Mouse (Mus musculus) thymus, postnatal 10 days (tissue): ENCODE measurements around the gene Tysnd1.

Experiments
- DNase-seq, 2 experiments: peaks; one replicate each; pipeline ENCODE4 v3.0.0; 2021; ENCODE audit warnings: low spot score in 2 of 2

Tysnd1 gene

DNA sequence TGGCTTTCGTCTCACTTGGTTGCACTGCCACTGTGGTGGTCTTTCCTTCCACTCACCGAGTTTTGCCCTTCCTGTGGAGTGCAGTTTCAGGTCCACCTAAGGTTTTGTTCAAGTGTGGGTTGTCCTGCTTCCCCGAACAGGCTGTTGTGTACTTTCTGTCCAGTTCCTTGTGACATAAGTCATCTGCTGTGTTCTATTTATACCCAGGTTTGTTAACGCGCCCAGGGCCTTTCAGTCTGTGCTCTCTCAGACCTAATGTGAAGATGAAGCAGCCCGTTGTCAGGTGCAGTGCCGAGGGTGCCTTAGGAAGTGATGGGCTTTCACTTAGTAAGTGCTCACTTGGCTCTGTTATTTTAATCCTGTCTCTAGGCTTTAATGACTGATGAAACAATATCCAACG is 5.9 kb upstream of the Tysnd1 start:
- no peak for DNase-seq

DNA sequence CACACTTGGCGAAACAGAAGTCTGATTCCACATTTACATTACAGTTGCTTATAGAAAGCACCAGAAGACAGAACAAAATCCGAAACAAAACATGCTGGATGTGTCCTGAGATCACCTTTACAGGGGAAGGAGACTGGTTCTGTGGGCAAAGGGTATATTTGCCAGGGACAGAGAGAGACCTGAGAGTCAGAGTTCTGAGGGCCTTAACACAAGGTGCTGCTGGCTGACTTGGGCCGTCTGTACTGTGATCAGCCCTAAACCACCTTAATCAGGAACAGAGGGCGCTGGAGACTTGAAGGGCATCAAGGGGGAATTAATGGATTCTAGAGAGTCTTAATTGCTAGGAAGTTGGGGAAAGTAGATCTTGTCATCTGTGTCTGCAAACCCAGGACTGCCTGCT is 1.8 kb upstream of the Tysnd1 start:
- no peak for DNase-seq

DNA sequence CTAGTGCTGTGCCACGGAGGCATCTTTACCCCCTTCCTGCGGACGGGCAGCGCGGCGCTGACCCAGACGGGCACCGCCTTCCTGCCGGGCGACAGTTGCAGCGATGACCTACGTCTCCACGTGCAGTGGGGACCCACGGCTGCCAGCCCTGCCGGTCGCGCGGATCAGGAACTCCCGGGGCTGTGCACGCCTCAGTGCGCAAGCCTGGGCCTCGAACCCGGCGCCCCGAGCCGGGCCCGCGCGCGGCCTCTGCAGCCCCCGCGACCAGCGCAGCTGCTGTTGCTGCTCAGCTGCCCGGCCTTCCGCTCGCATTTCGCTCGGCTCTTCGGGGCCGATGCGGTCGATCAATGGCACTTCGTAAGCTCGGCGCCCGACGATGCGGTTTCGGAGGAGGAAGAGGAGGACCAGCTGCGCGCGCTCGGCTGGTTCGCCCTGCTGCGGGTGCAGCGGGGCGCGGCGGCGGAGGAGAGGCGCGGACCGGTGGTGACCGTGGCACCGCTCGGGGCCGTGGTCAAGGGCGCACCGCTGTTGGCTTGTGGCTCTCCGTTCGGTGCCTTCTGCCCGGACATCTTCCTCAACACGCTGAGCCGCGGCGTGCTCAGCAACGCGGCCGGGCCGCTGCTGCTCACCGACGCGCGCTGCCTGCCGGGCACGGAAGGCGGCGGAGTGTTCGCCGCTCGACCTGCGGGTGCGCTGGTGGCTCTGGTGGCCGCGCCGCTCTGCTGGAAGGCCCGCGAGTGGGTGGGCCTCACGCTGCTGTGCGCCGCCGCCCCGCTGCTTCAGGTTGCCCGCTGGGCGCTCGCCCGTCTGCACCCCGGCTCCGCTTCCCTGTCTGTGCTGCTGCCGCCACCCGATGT is 617 bp downstream of the Tysnd1 start:
- peak; percentile 18 to 37 for DNase-seq

DNA sequence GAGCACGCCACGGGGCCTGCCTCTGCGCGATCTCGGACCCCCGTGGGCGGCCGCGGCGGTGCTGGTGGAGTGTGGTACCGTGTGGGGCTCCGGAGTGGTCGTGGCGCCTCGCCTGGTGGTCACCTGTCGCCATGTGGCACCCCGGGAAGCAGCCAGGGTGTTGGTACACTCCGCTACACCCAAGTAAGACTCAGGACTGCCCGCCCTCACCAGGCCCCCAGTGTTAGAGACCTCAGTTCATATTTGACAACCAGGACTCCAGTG is 1.2 kb downstream of the Tysnd1 start:
- DNase-seq = no peak

DNA sequence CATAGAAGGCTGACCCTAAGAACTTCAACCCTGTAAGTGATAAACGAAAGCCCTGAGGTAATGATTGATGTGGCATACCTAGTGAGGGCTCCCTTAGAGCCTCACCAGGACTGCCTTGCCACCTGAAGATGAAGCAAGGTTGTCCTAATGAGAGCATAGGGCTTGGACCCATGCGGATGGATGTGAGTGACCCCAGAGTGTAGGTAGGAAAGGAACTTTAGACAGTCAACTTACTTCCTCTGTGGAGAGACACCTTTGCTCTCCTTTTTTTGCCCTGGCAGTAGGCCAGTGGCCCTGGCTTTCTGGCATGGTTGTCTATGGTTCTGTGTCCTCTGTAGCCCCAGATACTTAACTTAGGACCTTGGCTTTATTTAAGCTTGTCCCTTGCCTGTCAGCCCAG is 1.7 kb downstream of the Tysnd1 start:
- DNase-seq = no peak

DNA sequence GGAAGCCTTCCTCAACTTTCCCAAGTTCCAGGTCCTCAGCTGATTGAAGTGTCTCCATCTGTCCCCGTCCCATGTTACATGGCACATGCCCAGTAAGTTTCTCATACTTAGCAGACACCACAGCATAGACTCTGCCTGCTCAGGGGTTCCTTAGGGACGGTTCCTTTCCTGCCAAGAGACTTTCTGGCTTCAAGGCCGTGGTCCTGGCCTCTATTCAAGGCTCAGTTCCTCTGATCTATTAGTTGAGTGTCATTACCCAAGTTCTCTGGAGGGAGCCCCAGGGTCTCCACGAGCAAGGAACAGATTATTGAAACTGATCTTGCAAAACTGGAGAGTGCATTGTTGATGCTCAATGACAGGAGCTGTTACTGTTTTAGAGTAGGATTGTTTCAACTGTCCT is 9.3 kb downstream of the Tysnd1 start:
- no peak for DNase-seq

DNA sequence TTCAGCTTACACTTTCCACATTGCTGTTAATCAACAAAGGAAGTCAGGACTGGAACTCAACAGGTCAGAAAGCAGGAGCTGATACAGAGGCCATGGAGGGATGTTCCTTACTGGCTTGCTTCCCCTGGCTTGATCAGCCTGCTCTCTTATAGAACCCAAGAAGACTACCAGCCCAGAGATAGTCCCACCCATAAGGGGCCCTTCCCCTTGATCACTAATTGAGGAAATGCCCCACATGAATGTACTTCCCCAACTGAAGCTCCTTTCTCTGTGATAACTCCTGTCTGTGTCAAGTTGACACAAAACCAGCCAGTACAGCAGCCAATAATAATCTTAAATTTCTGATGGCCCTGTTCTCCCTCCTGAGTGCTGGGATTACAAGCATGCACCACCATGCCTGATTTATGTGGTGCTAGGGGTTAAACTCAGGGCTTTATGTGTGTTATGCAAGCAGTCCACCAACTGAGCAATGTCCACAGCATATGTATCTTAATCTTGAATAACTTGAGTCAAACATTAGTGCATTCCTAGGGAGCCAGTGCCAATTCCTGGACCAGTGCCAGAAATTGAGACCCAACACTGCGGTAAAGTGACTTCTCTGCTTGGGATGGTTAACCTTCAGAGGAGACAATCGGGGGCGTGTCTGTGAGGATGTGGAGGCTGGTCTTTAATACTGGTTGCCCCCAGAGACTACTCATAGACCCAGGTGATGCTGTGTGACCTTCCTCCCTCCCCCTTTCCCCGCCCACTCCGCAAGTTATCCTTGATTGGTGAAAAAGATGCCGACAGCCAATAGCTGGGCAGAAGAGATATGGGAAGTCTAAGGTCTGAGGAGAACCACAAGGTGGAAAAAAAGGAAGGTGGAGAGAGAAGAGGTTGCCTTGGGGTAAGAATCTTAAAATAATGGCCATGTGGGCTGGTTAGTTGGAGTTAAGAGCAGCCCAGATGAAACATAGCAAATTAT is 11.4 kb downstream of the Tysnd1 start:
- DNase-seq = no peak

DNA sequence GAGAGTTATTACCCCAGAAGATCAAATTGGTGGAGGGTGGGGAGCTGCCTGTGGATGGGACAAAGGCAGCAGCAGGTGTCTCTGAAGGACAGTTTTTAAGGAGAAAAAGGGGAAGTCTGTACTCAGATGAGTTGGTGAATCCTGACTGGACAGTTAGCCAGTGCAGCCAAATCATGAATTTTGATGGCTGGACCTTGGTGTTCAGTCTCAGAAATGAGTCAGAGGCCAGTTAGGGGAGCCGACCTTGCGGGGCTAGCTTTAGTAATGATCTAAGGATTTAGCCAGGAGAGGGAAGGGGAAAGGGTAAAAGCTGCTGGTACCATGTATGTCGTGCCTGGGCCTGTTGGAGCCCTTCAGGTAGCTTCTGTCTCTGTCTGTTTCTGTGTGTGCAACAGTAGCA is 18.3 kb downstream of the Tysnd1 start:
- no peak for DNase-seq

DNA sequence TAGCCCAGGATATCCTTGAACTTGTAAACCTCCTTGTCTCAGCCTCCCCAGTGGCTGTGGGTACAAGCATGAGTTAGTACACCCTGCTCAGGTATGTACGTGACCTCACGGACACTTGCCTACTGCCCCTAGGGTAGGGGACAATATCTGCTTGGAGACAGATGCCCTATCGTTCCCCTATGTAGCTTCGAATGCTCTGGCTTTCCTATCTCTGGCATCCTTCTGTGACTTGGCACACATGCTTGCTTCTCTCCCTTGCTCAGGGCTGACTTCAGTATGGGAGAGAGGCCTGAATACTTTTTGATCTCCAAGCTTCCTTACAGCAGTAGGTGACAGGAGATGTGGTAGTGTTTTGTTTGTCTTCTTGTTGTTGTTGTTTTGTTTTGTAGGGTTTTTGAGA is 18.8 kb downstream of the Tysnd1 start:
- DNase-seq = no peak

DNA sequence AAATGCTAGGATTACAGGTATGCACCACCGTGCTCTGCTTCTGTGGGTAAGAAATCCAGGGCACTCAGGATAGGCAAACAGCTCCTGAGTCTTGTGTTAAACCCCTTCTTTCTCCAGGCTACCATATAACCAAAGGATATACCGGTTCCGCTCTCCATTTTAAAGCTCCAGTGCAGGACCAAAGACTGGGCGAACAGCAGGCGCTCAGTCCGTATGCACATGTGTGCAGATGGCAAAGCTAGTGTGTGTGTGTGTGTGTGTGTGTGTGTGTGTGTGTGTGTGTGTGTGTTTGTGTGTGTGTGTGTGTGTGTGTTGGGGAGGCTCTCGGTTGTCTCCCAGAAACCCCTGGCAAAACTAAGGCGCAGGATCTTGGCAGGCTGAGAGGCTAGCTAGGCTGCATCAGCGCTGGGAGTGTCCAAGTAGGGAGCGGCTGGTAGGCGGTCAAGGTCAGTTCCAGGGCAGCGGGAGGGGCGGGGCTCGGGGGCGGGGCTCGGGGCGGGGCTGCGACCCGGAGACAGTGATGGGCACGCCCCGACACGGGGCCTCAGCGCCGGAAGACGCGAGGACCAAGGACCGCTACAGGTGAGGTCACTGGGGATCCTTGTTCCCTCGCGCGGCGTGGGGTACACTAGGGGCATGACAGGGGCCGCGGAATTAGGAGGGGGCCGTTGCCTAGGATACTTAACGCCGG is 19.6 kb downstream of the Tysnd1 start, which contains the start of gene Aifm2:
Gene Aifm2, plus strand, starts transcription at position 493 of the 691 bp plus-strand sequence.
- no peak for DNase-seq

DNA sequence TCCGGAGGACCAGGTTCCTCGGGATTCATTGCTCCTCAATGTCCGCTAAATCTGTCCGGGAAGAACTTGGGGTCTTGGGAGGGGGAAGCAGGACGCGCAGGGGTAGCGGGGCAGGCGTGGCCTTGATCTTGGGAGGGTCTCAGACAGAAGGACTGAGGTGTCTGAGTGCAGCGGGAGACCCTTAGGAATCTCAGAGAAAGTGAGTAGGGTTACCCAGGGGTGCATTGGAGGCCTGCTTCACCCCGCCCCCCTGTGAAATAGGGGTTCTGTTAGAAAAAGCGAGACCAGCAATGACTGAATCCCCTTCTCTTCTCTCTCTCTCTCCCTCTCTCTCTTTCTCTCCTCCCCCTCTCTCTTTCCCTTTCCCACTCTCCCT is 20.1 kb downstream of the Tysnd1 start:
- no peak for DNase-seq

DNA sequence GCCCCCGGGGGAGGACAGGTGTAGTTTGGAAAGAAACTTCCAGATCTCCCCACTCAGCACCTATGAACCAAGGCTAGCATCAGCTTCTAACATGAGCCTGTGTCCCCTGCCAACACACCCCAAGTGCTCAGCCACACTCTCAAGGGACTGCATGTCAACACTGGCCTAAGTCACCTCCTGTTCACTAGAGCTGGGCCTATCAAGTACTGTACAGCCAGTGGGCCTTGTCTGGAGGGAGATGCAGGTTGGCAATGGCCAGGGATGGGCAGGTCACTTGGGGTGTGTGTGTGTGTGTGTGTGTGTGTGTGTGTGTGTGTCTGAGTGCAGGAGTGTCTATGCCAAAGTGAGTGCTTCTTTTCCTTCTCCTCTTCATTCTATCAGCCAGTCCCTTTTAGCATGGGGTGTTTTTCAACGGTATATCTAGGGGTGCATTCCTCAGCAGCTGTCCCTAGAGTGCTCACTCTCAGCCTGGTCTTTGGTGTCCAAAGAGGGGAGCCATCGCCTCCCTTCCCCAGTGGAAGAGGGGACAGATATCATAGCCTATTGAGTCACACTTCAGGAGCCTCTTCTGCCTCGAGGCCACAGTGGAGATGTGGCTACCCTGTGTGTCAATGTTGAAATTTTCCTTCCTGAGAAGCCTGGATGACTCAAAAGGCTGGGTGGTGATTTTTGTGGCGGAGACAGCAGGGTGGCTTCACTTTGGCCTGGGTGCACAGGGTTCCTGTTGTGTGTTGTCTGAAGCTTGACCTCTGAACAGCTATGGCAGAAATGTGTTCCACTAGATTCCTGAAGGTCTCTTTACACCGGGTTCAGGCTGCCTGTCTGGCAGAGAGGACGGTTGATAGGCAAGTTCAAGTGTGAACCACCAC is 20.9 kb downstream of the Tysnd1 start:
- DNase-seq = no peak

DNA sequence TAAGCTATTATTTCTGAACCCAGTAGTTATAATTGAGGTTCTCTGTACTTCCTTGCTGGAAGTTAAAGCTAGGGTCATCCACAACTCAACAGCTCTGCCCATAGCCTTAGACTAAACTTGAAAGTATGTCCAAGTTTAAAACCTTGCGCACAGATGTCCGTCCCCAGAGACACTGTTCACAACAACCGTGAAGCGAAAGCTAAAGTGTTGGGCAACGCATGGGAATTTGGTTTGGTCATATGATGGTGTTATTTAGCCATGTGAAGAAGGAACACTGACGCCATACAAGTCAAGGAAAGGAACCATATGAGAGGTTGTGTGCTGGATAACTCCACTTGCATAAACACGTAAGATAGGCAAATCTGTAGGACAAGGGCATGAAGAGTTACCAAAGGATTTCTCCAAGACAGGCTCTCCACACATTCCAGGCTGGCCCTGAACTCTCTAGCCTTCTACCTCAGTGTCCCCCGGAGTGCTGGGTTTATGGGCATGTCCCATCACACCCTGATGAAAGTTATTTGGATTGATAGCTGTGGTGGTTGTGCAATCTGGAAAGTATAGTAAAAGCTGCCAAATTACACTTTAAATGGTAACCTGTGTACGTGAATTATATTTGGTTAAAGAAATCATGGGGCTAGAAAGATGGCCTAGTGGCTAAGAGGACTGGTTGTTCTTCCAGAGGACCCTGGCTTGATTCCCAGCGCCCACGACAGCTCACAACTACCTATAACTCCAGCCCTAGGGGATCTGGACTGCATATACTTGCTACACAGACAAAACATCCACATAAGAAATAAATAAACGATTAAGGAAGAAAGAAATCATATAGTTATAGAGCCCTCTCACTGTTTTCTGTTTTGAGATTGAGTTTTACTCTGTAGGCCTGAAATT is 22.3 kb downstream of the Tysnd1 start:
- DNase-seq = no peak

DNA sequence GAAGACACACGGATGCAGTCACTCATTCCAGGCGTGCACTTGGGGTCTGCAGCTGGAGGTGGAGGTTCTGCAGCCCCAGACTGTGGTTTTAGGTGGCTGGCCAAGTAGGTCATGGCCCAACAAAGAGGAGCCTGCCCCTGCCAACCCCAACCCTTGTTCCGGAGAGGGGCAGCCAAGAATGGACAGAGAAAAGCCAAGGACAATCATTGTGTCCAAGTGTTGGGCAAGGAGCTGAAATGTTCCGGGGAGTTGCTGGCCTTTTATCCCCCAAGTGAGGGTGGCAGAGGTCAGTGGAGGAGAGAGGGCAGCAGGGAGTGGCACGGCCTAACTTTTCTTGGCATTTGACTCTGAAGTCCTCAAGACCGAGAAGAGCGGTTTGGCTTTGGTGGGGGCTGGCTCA is 25.0 kb downstream of the Tysnd1 start:
- DNase-seq = no peak

DNA sequence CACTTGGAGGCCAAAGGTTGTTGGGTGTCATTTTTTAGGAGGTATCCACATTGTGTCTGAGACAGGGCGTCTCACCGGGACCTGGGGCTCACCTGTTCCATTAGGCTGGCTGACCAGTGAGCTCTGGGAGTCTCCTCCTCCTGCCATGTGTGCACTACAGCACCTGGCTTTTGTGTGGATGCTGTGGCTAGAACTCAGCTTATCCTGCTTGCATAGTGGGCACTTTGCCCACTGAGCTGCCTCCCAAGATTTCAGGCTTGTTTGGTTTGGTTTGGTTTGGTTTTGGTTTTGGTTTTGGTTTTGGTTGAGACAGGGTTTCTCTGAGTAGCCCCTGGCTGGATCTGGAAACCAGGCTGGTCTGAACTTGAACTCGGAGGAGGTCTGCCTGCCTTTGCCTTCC is 26.9 kb downstream of the Tysnd1 start:
- DNase-seq = no peak

DNA sequence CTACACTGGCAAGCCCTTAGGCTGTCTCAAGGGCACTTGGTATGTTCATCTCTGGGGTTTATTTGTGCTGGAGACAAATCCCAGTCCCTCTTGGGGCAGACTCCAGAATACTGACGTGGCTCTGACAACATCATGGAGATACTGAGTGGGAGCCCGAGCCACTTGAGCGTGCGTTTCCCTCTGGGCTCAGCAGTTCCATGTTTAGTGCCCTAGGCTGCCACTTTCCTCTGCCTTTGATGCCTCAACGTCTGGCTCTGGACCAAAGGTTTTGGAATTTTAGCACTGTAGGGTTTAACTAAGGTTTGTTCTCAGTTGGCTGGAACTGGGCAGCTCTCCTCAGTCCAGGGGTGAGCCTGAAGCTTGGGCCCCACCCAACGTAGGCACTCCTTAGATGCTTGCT is 28.0 kb downstream of the Tysnd1 start:
- no peak for DNase-seq

DNA sequence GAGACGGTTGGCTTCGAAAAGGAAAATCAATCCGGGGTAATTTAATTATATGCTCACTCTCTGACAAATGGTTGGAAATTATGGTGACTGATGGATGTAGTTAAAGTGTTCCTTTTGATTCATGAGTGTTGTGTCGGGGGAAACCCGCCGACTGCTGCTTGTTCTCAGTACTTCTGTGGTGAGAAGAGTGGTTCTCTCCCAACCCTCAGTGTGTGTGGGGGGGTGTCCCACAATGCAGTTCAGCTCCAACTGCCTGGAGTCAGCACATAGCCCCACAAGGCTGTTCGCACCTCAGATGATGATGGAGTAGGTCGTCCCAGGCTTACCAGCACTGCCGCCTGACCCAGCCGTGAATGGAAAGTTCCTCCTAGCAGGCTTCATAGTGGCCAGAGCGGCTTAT is 33.9 kb downstream of the Tysnd1 start:
- DNase-seq = no peak

DNA sequence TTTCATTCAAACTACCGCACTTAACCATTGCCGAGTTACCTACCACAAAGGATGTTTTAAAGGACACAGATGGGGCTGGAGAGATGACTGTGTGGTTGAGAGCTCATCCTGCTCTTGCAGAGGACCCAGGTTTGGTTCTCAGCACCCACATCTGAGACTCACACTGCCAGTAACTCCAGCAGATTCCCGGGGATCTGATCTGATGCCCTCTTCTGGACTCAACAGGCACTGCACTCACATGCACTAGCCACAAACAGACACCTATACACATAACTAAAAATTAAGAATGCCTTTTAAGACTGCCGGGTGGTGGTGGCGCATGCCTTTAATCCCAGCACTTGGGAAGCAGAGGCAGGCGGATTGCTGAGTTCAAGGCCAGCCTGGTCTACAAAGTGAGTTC is 34.9 kb downstream of the Tysnd1 start:
- DNase-seq = no peak

DNA sequence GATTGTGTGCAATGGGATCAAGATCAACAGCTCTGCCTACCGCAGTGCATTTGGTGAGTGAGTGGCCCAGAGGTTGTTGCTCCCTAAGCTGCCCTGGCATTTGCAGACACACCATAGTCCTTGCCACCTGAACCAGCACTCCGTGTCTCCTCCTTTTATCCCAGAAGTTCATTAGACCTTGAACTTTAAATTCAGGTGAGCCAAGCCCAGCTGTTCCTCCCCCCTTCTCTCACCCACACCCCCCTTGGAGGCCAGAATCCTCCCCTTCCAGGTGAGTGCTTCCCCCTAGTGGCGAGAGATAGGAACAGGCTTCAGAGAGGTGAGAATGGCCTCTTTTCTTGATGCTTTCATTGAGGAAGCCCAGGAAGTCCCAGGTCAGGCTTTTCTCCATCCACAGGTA is 39.1 kb downstream of the Tysnd1 start:
- DNase-seq = peak; percentile 5 to 47

DNA sequence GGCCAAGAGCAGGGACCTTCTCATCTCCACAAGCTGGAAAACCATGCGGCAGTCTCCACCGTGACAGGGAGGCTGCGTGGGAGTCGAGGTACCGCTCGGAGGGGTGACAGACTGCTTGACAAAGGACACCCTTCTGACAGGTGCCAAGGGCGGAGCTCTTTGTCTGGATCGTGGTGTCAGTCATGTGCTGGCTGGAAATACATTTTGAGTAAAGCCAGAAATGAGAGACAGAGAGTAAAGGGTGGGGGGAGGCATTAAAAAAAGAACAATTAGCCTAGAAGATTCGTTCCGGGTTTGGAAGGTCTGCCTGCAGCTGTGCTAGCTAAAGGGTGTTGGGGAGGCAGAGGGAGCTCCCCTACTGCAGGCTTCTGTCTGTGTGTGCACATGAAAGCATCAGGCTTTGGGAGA is 41.4 kb downstream of the Tysnd1 start:
- no peak for DNase-seq

DNA sequence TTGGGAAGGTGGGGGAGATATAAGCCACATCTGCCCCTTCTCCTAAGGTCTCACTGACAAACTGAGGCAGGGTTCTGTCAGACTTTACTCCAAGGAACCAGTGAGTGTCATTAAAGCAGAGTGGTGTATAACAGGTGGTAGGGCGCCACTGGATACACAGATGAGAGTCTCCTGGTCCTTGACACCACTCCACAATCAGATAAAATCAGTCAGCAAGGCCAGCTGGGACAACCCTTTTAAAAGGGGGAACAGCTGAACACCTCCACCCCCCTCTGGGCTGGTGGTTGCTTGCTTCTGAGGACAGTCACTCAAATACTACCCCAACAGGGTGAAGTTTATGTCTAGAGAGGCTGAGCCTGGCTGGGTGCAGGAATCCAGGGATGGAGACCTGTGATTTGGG is 42.2 kb downstream of the Tysnd1 start:
- no peak for DNase-seq
